Mouse (Mus musculus) olfactory bulb, adult 2 months (tissue): Measurements from ENCODE around the gene Nfx1. TPM values are rescaled to one million over a fixed set of nuclear protein-coding genes. Genes with fewer than 3 reads are reported as not detected.

Experiments used
- H3K27ac ChIP-seq: fragments of 200-500 bp; 2 replicates; pipeline ENCODE4 v1.5.1; 2012; ENCODE audit warnings: low read depth, low read length; ENCODE audit not compliant: insufficient read depth
- H3K4me1 ChIP-seq: fragments of 200-500 bp; 2 replicates; pipeline ENCODE4 v1.6.1; 2012; ENCODE audit warnings: low read length; ENCODE audit not compliant: control insufficient read depth, insufficient read depth
- H3K4me3 ChIP-seq: fragments of 200-500 bp; 2 replicates; pipeline ENCODE4 v1.5.1; 2012; ENCODE audit warnings: mild to moderate bottlenecking, low read depth, low read length, moderate library complexity; ENCODE audit not compliant: insufficient read depth
- CTCF ChIP-seq: fragments of 200-500 bp; IDR thresholded peaks from 2 replicates; pipeline ENCODE4 v1.5.1; 2012; ENCODE audit warnings: low read depth, mild to moderate bottlenecking, low read length, moderate library complexity; ENCODE audit not compliant: insufficient read depth
- POLR2A ChIP-seq: fragments of 200-500 bp; IDR thresholded peaks from 2 replicates; pipeline ENCODE4 v1.6.1; 2012; ENCODE audit warnings: mild to moderate bottlenecking, low read depth, low read length, moderate library complexity; ENCODE audit not compliant: insufficient read depth
- WGBS: fragments of 180-500 bp; shearing (Covaris S2); methylation state at CpG from one replicate; pipeline ENCODE4 v1.1.7; 2018; 5-methylcytosine and 5-hydroxymethylcytosine counted together
- polyA plus RNA-seq: library from polyadenylated mRNA; stranded (reverse); fragments of >200 nt; gene quantifications from 2 replicates; pipeline ENCODE4 v1.2.4, GENCODE M21; 2012; ENCODE audit warnings: low replicate concordance; ENCODE audit not compliant: missing spikeins, insufficient read depth, insufficient read length

Nfx1 gene
- polyA plus RNA-seq, 1 experiment: not detected

DNA sequence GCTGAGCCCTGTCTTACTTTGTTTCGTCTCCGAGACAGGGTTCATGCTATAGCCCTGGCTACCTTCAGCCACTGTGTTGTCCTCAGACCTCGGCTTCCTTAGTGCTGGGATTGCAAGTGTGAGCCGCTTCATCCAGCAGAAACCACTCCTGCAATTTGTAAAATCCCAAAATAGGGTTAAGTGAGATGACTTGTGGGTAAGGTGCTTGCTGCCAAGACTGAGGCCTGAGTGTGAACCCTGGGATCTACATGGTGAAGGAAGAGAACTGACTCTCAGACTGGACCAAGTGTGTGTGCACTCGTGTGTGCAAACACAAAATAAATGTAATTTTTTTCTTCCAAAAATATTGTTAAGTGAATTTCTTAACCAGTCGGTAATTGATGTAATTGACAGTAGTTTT is 18.9 kb downstream of the Nfx1 start:
- Histone ChIP-seq H3K4me3 (no peak overlapping the region), H3K4me1 (no peaks in the 10 kb centered on the region), H3K27ac (no peak overlapping the region)
- no peak for TF ChIP-seq CTCF
- 87% methylated on average over 6 of the region's 6 CpGs for WGBS

DNA sequence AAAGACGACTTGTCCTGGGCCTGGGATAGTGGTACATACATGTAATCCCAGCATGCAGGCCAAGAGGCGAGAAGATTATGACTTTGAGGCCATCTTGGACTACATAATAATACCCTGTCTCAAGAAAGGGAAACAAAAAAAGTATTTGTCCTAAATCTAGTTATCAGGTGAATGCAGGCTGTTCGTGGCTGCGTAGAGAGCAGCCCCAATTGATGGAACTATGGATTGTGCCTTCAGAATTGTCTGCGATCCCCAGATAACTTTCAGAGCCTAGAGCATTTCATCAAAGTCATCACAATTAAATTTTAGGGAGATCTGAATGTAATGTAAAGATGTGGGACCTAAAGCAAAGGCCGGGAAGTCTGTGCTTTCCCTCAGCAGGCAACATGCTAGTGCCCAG is 25.6 kb downstream of the Nfx1 start:
- Histone ChIP-seq H3K4me1 (no peaks in the 10 kb centered on the region), H3K27ac (no peak overlapping the region), H3K4me3 (no peak overlapping the region)
- no peak for TF ChIP-seq CTCF
- TF ChIP-seq POLR2A: no peak
- 88% methylated on average over 6 of the region's 6 CpGs for WGBS

DNA sequence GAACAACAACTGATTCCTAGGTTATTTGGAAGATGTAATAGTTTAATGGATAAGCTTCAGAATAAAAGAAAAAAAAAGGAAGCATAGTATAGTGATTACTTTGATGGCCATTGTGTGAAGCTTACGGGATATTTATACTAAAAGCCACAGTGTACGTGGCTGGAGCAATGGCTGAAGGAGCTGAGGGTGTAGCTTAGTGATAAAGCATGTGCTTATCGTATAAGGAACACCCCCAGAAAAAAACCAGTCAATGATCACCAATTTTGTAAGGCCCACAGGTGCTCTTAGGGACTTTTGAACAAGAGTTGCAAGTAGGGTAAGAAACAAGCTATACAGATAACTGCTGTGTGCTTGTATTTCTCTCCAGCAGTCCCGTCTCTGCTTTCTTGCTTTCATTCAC is 27.2 kb downstream of the Nfx1 start:
- Histone ChIP-seq H3K27ac (no peak overlapping the region), H3K4me3 (no peak overlapping the region), H3K4me1 (no peaks in the 10 kb centered on the region)
- WGBS: 89% methylated on average over 4 of the region's 4 CpGs
- no peak for TF ChIP-seq CTCF
- TF ChIP-seq POLR2A: no peak

DNA sequence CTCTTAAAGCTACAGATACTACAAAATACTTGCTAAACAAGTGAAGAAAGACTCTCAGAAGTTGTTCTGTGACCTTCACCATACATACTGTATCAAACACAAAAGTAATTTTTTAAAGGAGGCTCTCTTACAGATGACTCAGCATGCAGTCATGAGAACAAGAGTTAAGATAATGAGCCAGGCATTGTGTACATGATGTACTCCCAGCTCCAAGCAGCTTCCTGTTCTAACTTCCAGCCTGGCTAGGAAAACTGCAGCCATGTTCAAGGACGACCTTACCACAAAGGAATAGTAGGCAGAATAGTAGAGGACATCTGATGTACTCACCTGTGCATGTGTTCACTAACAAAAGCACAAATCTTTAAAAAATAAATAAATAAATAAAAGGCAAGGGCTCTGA is 29.6 kb downstream of the Nfx1 start:
- no peak overlapping the region for H3K27ac ChIP-seq
- TF ChIP-seq CTCF: no peak
- no peak for TF ChIP-seq POLR2A
- H3K4me3 ChIP-seq: no peak overlapping the region
- no peaks in the 10 kb centered on the region for H3K4me1 ChIP-seq
- 87% methylated on average over 1 of the region's 1 CpGs for WGBS

DNA sequence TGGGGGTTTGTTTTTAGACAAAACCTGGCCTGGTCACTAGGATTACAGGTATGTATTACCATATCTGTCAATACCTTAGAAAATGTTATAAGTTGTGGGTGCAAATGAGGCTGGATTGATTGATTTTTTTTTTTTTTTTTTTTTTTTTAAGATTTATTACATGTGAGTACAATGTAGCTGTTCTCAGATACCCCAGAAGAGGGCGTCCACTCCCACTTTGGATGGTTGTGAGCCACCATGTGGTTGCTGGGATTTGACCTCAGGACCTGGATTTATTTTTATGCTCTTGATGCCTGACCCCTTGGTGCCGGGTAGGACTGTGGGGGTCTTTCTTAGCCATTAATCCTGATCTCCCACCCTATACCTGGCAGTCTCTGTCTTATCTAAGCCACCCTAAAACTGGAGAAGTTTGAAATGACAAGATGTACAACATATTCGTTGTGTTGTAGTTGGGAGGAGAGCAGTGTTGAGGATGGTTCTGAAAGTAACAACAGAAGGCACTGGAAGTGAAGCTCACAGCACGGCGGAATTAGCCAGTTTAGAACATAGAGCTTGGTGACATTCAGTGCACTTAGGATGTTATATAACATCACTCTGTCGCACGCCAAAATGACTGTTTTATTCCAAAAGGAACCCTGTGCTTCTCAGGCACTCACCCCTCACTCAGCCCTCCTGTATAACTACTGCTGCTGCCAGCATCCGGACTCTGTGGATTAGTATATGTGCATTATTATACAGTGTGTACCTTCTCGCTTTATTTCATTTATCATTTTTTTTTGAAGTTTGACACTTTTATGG is 30.3 kb downstream of the Nfx1 start:
- Histone ChIP-seq H3K4me3 (no peak overlapping the region), H3K27ac (no peak overlapping the region), H3K4me1 (no peaks in the 10 kb centered on the region)
- TF ChIP-seq POLR2A: no peak
- no peak for TF ChIP-seq CTCF
- 91% methylated on average over 9 of the region's 9 CpGs for WGBS

DNA sequence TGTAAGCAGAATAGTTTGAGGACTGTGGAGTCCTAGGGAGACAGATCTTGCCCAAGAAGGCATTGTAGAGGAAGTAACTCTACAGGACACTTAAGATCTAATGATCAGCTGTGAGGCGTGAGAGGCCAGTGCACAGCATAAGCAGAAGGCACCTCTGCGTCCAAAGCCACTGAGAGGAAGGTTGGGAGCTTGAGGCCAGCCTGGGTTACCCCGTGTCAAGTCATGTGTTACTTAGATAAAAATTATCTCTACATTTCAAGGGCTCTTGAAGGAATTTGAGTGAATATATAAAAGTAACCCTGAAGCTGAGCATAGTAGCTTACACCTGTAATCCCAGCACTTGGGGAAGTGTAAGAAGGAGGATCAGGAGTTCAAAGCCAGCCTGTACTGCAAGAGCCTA is 42.6 kb downstream of the Nfx1 start:
- no peak for TF ChIP-seq CTCF
- no peak for TF ChIP-seq POLR2A
- 92% methylated on average over 3 of the region's 3 CpGs for WGBS
- no peak overlapping the region for H3K27ac ChIP-seq

DNA sequence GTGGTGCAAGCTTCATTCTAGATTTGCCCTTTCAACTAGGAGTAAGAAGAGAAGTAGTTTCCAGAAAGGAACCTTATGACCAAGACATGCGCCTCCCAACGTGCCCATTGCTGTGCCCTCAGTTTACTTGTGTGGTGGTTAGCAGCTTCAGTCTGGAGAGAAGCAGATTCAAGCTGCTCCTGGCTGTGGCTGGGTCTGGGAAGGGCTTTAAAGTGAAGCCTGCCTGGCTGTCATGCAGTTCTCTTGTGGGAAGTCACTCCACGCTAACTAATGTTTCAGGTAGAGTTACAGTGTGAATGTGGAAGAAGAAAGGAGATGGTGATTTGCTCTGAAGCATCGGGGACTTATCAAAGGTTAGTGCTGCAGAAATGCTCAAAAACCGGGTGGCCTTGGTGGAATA is 45.1 kb downstream of the Nfx1 start:
- no peak for TF ChIP-seq CTCF
- TF ChIP-seq POLR2A: no peak
- Histone ChIP-seq H3K4me1 (no peaks in the 10 kb centered on the region), H3K27ac (no peak overlapping the region), H3K4me3 (no peak overlapping the region)
- 98% methylated on average over 5 of the region's 5 CpGs for WGBS

More for the DNA sequence above, 42.6 kb downstream of the Nfx1 start:
- Histone ChIP-seq H3K4me1 (no peaks in the 10 kb centered on the region), H3K4me3 (no peak overlapping the region)

DNA sequence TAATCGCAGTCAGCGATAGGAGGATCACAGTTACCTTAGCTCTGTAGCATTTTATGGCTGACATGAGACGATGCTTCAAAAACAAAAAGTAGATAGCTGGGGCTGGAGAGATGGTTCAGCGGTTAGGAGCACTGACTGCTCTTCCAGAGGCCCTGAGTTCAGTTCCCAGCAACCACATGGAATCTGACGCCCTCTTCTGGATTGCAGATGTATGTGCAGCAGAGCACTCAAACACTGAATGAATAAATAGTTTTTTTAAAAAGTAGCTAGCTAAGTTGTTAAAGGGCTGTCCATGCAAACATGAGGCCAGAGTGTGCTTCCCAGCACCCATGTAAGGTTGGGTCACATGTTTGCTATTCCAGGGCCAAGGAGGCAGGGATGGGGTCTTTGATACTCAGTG is 50.4 kb downstream of the Nfx1 start:
- TF ChIP-seq CTCF: no peak
- TF ChIP-seq POLR2A: no peak
- H3K4me1 ChIP-seq: 0 out of 2 replicates have a peak, but pooled peaks cover under 1% of the 10 kb centered on the region
- H3K4me3 ChIP-seq: no peak overlapping the region
- no peak overlapping the region for H3K27ac ChIP-seq
- 94% methylated on average over 5 of the region's 5 CpGs for whole genome bisulfite sequencing

DNA sequence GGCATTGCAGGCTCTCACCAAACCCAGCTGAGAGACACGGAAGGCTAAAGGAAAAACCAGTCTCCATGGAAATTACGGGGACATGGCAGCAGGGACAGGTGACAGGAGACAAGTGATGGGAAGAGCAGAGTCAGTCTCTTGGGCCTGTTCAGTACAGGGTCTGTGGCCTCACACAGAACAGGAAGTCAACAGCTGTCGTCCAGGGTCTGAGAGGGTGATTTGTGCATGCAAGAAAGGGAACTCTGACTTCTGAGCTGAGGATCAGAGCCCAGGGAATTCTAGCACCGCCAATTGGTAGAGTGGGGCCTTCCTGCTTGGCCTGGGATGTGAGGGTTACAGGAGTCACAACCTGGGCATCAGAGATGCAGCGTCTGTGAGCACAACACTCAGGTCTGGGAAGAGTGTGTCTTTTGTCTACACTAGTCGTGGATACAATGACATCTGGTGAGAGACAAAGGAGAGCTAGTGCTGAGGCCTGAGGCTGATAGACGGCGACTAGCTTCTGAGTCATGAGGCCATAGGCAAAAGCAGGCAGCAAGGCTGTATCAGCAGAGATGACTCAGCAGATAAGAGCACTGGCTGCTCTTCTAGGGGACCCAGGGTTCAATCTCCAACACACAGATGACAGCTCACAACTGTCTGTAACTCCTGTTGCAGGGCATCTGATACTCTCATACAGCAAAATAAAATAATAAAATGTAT is 55.5 kb downstream of the Nfx1 start:
- Histone ChIP-seq H3K4me3 (no peak overlapping the region), H3K27ac (no peak overlapping the region)
- WGBS: 65% methylated on average over 8 of the region's 8 CpGs

More for the DNA sequence above, 55.5 kb downstream of the Nfx1 start:
- TF ChIP-seq CTCF (no peak), POLR2A (no peak)
- H3K4me1 ChIP-seq: 0 out of 2 replicates have a peak, but pooled peaks cover 2% of the 10 kb centered on the region
